Mouse (Mus musculus): ENCODE measurements around the gene Ltbp1. TPM values are rescaled to one million over a fixed set of nuclear protein-coding genes. Genes with fewer than 3 reads are reported as not detected.

The Ltbp1 gene
- total RNA-seq, 2 experiments from 2014 or later = 7.7 to 7.8 TPM

- no peak for DNase-seq (ENCODE audit: extremely low spot score in 1 of 2, low spot score in 1 of 2)
Observed at GRCm38 (mm10) chr17:75161931-75162330, 156.6 kb downstream of the Ltbp1 start.

DNA sequence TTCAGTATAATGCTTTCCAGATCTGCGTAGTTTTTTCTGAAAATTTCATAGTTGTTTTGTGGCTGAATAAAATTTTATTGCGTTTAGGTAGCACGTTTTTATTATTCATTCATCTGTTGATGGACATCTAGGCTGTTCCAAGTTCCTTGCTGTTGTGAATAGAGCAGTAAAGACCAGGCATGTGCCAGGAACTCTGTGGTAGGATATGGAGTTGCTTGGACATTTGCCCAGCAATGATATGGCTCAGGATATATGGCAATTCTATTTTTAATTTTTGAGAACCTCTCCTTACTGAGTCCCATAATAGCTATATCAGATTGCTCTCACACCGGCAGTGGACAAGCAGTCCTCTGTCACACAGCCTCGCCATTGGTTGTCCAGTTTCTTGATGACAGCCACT is 159.2 kb downstream of the Ltbp1 start:
- DNase-seq (ENCODE audit: extremely low spot score in 1 of 2, low spot score in 1 of 2) = no peak

- no peak for DNase-seq (ENCODE audit: extremely low spot score in 1 of 2, low spot score in 1 of 2)
Observed at GRCm38 (mm10) chr17:75168572-75169200, 163.3 kb downstream of the Ltbp1 start.

DNA sequence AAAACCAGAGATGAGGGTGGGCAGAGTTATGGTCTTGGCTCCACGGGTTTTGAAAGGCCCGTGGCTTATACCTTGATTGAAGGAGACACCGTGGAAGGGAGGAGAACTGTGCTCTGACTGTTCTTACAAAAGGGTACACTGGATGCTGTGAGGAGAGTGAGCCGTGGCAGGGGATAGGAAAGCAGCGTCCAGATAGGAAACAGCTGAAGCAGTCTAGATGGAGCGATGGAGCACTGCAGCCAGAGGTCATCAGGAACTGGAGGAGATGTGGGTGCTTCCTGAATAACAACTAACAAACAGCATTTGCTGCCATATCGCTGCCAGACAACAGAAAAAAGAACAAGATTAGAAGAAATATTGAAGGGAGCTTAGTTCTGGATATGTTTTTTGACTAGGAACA is 166.3 kb downstream of the Ltbp1 start:
- no peak for DNase-seq (ENCODE audit: extremely low spot score in 1 of 2, low spot score in 1 of 2)

DNA sequence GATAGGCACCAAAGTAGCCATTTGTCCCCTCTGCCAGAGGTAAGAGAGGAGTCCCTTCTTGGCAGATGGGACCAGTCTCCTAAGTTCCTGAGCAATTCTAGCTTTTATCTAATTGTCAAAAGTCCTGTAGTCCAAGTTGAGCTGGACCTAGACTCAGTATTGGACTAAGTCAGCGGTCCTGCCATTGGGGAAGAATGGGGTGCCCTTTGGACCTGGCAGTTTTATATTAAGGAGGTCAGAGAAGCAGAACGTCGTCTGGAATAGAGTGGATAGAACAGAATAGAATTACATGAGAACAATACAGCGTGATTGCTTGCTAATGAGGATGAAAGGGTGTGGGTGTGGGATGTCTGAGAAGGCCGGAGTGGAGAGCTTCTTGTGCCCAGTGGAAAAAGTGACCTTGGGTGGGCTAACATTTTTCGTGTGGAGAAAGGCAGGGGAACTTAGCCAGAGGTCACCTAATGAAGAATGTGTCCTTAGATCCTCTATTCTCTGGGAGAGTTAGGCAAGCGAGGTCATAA is 167.4 kb downstream of the Ltbp1 start:
- DNase-seq (ENCODE audit: extremely low spot score in 1 of 2, low spot score in 1 of 2) = no peak

DNA sequence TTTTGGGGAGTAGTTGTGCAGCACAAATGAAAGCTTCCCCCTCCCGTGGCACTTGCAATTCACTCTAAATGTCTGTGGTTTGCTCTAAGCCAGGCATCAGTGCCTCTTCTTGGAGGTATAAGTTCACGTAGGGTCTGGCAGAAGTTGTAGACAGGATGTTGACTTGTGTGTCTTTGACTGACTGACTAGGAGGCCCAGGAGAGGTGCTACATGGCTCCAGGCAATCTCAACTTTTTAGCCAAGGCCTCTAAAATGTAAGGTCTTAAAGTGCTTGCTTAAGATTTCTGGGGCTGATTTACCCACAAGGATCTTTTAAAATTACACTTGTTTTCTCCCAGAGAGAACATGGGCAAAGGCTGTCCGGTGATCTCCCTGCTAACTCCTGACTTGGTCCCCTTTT is 169.1 kb downstream of the Ltbp1 start:
- DNase-seq (ENCODE audit: extremely low spot score in 1 of 2, low spot score in 1 of 2) = no peak

- DNase-seq (ENCODE audit: extremely low spot score in 1 of 2, low spot score in 1 of 2) = no peak
Observed at GRCm38 (mm10) chr17:75177920-75178867, 172.8 kb downstream of the Ltbp1 start.

DNA sequence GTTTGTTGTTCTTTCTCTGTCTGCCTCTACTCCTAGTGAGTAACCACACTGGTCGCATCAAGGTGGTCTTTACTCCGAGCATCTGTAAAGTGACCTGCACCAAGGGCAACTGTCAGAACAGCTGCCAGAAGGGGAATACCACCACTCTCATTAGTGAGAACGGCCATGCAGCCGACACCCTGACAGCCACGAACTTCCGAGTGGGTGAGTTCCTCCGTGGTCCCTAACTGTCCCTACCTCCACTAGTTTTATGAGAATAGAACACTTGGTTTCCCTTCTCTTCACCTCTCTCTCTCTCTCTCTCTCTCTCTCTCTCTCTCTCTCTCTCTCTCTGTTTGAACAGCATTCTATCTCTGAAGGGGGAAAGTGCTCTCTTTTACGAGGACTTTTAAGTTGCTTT is 173.6 kb downstream of the Ltbp1 start:
- DNase-seq (ENCODE audit: extremely low spot score in 1 of 2, low spot score in 1 of 2) = no peak

GRCm38 (mm10) chr17:75180301-75180700 is 174.9 kb downstream of the Ltbp1 start:
- no peak for DNase-seq (ENCODE audit: extremely low spot score in 1 of 2, low spot score in 1 of 2)

GRCm38 (mm10) chr17:75180956-75181588 is 175.7 kb downstream of the Ltbp1 start:
- no peak for DNase-seq (ENCODE audit: extremely low spot score in 1 of 2, low spot score in 1 of 2)

GRCm38 (mm10) chr17:75182319-75183001 is 177.1 kb downstream of the Ltbp1 start:
- no peak for DNase-seq (ENCODE audit: extremely low spot score in 1 of 2, low spot score in 1 of 2)

DNA sequence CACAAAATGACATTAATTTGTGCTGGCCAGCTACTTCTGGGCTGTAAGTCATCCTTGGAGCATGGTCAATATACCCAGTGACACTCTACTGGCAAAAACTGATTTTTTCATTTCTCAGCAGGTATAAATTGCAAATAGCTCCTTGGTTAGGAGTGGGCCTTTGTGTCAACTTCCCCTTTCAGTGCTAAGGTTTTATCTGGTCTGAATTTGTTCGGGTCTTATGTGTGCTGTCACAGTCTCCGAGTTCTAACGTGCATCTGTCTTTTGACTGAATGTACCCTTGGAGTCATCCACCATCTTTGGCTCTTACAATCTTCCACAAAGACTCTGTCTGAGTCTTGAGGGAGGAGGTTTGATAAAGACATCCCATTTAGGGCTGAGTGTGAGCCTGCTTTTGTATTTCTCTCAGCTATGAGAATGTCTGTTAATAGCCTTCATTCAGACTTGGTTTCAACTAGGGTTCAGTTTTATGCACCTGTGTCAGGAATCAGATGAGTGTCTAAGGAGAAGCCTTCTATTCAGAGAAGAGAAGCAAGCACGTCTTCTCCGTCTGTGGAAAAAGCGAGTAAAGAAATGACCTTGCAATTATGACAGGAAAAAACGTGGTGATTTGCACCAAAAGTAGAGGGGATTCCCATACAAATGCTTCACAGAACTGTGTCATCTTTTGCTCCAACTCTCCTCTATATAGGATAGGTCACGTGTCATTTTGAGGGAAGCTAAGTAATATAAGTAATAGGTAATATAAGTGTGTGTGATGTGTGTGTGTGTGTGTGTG is 181.6 kb downstream of the Ltbp1 start:
- no peak for DNase-seq (ENCODE audit: extremely low spot score in 1 of 2, low spot score in 1 of 2)

- no peak for DNase-seq (ENCODE audit: extremely low spot score in 1 of 2, low spot score in 1 of 2)
Observed at GRCm38 (mm10) chr17:75196952-75197351, 191.6 kb downstream of the Ltbp1 start.

DNA sequence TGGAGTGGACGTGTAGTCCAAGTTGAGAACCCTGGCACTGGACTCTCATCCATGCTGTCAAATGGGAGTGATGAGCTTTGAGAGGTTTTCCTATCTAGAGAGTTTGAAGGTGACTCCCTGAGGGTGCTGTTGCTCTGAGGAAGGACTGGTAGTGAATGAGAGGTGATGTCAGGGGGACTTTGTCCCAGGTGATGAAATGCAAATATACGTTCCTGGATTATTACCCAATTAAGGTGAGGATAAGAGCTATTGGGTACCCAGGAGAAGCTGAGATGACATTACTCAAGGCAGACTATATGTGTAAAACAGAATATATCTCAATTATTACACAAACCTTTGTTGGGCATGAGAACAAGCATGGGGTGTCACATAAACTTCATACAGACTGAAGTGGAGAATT is 193.4 kb downstream of the Ltbp1 start:
- DNase-seq (ENCODE audit: extremely low spot score in 1 of 2, low spot score in 1 of 2) = no peak

DNA sequence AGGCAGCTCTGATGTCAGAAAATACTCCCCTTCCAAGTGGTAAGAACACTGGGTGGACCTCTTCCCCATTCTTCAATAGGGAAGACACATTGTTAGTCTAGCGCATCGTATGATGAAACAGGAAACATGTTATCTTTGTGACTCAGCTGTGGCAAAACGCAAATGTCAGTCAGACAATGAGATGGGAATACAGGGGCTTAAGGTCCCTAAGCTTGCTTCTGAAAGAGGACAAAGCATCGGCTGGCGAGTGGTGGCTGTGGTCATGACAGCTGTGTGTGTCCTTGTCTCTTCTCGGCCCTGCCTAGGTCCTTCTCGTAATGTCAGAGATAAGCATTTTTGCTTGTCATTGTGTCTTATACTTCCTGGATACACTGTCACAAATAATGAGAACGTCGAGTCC is 194.3 kb downstream of the Ltbp1 start:
- DNase-seq (ENCODE audit: extremely low spot score in 1 of 2, low spot score in 1 of 2) = no peak

- DNase-seq (ENCODE audit: extremely low spot score in 1 of 2, low spot score in 1 of 2) = no peak
Observed at GRCm38 (mm10) chr17:75202314-75202713, 196.9 kb downstream of the Ltbp1 start.

- no peak for DNase-seq (ENCODE audit: extremely low spot score in 1 of 2, low spot score in 1 of 2)
Observed at GRCm38 (mm10) chr17:75204065-75204464, 198.7 kb downstream of the Ltbp1 start.

GRCm38 (mm10) chr17:75206281-75206680 is 200.9 kb downstream of the Ltbp1 start:
- no peak for DNase-seq (ENCODE audit: extremely low spot score in 1 of 2, low spot score in 1 of 2)

DNA sequence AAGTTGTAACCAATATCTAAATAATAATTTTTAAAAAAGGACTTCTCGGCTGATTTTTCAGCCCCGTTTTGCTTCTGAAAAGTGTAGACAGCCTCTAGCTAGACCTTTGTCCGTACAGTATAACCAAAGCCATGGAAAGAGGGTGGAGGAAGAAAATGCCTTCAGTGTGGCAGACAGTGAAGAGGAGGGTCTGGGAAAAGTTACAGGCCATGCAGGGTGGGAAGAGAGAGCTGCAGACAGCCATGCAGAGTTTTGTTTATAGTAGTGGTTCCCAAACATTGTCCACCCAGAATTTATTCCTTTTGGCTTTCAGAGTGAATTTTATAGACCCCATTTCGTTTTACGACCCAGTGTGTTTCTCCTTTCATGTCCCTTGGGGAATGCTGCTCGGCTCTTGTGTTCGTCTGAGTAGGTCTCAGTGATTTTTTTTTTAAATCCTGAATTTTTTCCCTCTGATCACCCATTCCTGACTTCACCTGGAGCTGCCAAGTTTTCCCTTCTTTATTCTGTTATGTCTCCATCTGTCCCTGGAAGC is 202.9 kb downstream of the Ltbp1 start:
- no peak for DNase-seq (ENCODE audit: extremely low spot score in 1 of 2, low spot score in 1 of 2)

Measured in layer of hippocampus, postnatal 25 days (tissue).